Mouse (Mus musculus): ENCODE data around the gene Dync1li2.

Gene Dync1li2

DNA sequence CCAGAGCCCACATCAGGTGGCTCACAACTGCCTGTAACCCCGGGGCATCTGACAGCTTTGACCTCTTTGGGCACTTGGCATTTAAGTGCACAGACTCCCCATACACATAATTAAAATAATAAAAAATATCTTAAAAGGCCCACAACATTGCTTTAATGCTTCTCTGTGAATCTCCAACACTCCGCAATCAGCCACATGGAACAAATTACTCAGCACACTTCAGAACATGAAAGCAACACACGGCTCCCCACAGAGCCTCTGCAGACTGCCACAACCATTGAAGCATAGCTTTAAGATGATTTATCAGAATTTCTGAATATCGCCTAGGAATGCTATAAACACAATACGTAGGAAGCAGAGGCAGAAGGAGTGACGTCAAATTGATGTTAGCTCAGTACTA is 26.8 kb downstream of the Dync1li2 start:
- in situ Hi-C loops (cut with MboI), result no loop called here

DNA sequence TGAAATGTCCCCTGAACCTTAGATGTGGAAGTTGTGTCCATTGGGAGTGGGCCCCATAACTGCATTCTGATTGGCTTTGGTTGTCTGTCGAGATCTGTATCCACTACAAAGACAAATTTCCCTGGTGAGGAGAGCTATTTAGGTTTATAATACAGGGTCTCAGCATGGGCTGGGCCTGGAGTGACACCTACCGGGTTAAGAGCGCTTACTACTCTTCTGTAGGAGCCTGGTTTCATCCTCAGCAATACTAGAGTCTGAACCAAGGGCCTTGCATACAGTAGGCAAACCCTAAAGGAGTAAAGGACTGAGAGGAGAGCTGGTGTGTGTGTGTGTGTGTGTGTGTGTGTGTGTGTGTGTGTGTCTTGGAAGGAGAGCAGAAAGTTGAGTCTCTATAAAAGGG is 28.6 kb downstream of the Dync1li2 start:
- in situ Hi-C loops (cut with MboI), result no loop called here

DNA sequence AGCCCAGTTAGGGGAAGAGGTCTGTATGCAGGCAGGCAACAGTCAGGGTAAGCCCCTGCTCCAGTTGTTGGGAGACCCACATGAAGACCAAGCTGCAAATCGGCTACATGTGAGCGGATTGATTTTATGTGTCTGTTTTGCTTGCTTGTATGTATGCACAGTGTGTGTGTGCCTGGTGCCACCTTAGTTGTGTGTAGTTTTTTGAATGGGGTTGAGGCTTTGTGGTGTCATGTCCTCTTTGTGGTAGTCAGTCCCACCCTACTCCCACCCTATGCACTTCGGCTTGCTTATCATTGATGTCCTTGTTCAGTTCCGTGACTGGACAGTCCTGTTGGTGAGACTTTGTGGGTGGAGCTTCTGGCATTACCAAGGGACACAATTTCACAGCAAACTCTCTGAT is 29.1 kb downstream of the Dync1li2 start:
- in situ Hi-C loops (cut with MboI), result no loop called here

DNA sequence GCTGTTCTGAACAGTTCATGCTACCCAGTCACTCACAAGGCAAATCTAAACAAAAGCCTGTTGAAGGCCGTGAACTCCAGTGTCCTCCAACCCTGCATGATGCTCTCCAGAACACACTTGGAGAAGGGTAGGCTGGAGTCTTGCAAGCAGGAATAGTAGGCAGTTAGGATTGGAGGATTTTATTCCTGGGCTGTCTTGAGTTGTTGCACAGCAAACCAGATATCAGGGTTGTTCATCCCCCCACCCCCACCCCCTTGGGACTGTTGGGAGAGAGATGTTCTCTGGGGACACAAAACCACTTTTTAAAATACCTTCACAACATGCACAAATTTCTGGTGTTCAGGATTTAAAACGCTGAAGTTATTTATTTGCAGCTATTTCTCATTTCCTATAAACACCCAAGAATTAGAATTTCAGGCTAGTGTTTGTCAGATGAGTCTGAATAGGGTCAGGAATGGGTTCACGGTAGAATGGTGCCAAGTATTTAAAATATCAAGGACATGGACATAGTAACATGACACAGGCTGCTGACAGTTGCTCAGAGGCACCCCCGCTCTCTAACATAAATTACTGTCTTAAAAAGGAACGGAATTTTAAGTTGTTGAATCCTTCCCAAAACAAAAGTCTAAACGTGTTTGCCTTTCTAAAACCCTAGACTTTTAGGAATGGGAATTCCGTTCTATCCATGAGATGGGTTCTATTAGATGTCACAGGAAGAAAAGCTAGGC is 29.9 kb downstream of the Dync1li2 start:
- in situ Hi-C loops (cut with MboI), result no loop called here

- in situ Hi-C loops (cut with MboI), result no loop called here
These were observed 30.9 kb downstream of the Dync1li2 start for GRCm38 (mm10) chr8:104411972-104412371.

- in situ Hi-C loops (cut with MboI), result no loop called here
These were observed 31.4 kb downstream of the Dync1li2 start for GRCm38 (mm10) chr8:104411468-104411867.

- in situ Hi-C loops (cut with MboI), result no loop called here
These were observed 32.1 kb downstream of the Dync1li2 start for GRCm38 (mm10) chr8:104410628-104411273.

DNA sequence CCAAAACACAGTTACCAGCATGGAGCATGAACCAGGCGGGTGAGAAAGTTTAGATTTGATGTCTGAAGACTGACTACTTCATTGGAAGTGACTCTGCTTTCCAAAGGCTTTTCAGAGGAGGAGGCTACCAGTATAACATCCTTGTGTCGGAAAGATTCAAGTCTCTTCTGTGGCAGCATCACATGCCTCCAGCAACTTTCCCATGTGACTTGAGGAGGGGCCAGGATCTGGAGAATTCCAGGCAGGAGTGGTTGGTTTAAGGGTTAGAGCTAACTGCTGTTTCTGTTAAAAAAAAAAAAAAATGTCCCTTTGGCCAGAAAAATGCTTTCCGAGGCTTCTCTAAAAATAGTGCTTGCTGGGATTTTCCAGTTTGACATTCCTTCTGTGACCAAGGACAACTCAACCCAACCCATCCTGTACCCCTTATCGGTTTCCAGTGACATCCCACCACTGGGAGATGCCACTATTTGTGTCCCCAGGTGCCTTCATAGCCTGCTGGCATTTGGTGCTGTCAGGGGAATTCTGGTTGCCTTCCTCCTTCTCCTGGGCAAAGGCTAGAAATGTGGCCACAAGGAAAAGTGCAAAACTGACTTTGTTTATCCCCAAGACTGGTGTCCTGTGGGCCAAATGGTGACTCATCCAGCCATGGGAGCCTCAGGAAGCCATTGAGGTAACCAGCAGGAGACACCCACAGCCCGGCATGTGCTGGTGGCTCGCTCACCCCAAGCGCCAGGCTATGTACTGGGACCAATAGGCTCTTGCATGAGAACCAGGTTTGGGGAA is 34.3 kb downstream of the Dync1li2 start:
- in situ Hi-C loops (cut with MboI), result no loop called here

- in situ Hi-C loops (cut with MboI), result no loop called here
These were observed 36.3 kb downstream of the Dync1li2 start for GRCm38 (mm10) chr8:104406340-104407128.

- in situ Hi-C loops (cut with MboI), result no loop called here
These were observed 37.2 kb downstream of the Dync1li2 start for GRCm38 (mm10) chr8:104405430-104406187.

GRCm38 (mm10) chr8:104403596-104403995 is 39.3 kb downstream of the Dync1li2 start:
- in situ Hi-C loops (cut with MboI), result no loop called here

DNA sequence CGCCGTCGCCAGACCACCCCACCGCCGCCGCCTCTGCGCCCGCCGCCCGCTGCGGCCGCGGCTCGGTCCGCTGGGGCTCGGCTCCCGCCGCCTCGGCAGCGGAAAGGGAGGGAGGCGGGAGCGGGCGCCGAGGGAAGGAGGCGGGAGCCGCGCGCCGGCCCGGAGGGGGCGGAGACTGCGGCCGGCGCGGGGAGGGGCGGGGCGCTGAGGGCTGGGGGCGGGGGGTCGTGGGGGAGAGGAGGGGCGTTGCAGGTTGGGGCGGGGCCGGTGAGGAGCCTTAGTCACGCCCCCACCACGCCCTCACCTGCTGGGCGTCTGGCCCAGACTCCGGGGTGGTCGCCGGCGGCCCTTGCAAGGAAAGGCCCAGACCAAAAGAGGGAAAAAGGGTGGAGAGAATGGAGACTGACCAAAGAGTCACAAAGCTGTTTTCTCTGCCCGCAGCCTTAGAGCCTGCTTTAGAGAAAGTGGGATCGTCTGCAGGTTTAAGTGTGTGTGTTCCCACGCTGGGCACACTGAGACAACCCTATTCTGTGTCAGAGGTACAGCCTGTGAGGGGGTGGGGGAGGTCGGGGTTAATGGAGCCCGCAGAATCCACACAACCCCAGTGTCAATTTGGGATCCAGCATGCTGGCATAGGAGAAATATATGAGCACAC is 47.0 kb downstream of the Dync1li2 start, which contains the start of gene Cmtm4:
Cmtm4 (minus strand) TSS at position 105 of the 655 bp plus-strand sequence.
- in situ Hi-C loops (cut with MboI), result no loop called here

- in situ Hi-C loops (cut with MboI), result no loop called here
These were observed 47.8 kb downstream of the Dync1li2 start for GRCm38 (mm10) chr8:104394801-104395702.

- in situ Hi-C loops (cut with MboI), result no loop called here
These were observed 49.1 kb downstream of the Dync1li2 start for GRCm38 (mm10) chr8:104393767-104394166.

GRCm38 (mm10) chr8:104393139-104393538 is 49.7 kb downstream of the Dync1li2 start:
- in situ Hi-C loops (cut with MboI), result no loop called here

- in situ Hi-C loops (cut with MboI), result no loop called here
These were observed 52.6 kb downstream of the Dync1li2 start for GRCm38 (mm10) chr8:104390245-104390644.

DNA sequence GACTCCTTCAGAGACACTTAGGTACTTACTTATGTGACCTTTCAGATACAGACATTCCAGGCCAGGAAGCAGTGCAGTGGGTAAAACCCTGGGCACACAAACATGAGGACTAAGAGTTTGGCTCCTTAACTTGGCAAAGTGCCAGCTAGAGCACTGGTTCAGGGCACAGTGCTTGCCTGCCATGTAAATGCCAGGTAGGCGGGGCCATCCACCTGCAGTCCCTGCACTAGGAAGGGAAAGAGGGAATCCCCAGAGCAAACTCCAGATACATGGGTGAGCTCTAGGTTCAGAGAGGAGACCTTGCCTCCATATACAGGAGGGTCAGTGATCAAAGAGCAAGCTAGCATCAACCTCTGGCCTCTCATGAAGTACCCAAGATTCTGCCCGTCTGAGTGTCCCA is 54.9 kb downstream of the Dync1li2 start:
- in situ Hi-C loops (cut with MboI), result no loop called here

DNA sequence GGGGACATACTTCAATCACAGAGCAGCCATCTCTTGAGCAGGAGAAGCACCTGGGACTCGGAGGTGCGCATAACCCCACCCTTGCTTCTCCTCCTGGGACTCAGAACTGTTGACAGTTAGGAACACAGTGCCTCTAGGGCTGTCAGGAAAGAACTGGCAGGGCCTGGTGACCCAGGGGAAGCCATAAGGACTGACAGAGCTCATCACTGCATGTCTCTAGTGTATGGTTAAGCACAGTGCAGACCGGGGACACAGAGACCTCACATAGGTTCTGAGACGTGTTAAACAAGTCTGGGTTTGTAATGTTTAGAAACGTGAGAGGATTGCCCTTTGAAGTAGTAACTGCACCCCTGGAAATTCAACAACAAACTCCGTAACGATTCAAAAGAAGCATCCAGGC is 55.3 kb downstream of the Dync1li2 start:
- in situ Hi-C loops (cut with MboI), result no loop called here

GRCm38 (mm10) chr8:104386693-104387092 is 56.2 kb downstream of the Dync1li2 start:
- in situ Hi-C loops (cut with MboI), result no loop called here

DNA sequence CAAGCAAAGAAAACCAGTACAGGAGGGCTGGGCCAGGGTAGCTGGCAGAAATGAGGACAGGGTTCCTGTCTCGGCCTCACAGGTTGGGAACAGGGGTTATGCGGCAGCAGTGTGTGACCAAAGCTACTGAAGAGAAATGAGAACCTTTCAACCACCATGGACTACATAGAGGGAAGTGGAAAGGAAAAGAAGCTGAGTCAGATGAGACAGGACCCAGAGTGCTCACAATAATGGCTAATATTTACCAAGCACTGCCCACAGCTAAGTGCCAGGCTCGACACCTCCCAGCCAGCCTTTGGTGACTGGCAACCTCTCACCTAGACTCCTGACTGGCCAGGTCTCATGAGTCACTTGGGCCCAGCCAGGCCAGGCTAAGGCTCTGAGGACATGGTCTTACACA is 58.9 kb downstream of the Dync1li2 start:
- in situ Hi-C loops (cut with MboI), result no loop called here
